Mouse (Mus musculus) spleen, adult 18-20 months (tissue): ENCODE measurements around the gene Vwc2l.

Experiments
- DNase-seq, 2 experiments: peaks; one replicate each; pipeline ENCODE4 v3.0.0; 2022; ENCODE audit warnings: mixed read lengths in 2 of 2

The Vwc2l gene

DNA sequence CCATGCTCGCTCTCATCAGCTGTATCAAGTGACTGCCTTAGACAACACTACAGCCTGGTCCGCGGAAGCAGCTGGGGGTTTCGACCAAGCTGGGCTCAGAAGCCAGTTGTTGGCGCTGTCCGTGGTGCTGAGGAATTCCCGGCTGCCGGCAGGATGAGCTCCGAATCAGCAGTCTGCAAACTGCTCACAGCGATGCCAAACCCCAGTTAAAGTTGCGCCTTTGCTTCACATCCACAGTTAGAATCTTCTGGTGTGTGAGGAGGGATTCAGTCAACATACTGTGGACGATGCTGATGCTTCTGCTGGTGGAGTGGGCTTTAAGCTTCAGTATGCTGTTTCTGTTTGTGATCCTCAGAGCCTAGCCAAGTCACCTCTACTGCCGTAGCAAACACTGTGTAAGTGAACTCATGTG lies at the start of gene Vwc2l:
TSS of gene Vwc2l (plus strand) at position 61 of the 412 bp plus-strand sequence.
- no peak for DNase-seq

DNA sequence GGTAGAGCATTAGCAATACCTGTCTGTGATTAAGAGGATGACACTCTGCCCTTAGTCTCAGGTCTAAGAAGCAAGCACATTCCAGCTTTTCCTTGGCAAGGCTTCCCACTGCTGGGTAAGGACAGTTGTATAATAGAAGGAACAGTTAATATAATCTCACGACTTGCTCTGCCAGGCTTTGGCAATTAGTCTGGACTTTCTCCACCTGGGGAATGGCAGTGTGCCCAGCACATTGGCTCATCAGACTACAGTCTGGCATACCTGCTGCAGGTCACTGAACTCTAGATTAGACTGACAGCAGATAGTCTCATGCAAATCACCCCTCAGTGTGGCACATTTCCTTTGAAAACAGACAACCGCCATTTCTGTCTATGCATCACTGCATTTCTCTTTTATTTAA lies 33.0 kb upstream of the Vwc2l start:
- no peak for DNase-seq

DNA sequence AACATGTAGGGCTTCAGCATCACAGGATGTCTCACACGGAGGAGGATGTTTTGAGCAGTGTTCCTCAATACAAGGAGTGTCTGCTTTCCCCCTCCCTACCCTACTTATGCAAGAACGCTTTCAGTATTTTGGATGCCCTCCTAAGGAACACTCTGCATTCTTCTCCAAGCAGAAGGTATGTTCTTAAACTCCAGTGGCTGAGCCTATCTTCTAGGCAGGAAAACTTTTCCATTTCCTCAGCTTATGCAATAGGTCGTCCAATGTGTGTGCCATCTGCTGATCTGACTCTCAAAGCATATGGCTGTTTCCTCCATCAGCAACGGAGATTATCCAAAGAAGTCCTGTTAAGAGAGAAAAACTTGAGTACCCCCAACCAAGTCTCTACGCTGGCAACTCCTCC lies 25.2 kb upstream of the Vwc2l start:
- no peak for DNase-seq

DNA sequence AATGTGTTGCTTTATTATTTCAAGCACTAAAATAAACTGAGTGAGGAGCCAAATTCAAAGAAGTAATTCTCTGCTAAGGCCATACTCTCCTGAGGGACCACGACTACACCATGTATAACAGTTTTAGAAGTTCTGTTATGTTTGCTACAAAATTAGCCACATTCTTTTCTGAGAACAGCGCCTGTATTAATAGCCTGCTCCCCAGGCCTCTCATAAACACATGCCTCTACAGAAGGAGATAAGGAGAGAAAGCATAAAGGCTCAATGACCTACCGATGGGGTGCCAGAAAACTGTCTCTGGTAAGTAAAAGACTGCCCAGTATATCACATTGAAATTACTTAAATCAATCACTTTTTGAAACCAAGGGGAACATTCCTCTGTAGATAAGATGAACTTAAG lies 21.6 kb upstream of the Vwc2l start:
- no peak for DNase-seq

DNA sequence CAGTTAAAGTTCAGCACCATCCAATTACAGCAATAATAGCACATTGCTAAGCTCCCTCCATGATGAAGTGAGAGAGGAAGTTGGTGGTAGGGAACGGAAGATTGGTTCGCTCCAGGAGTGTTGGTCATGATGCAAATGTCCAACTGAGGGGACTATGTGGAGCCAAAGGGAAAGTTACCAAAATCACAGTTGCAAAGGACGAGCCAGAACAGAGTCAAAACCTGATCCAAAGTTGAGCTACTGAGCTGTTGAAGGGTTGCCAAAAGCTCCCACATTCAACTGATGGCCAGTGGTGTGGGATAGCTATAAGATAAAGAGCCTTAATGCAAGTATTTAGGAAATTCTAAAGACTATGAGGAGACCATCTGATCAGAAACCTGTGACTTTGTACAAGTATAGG lies 19.7 kb upstream of the Vwc2l start:
- no peak for DNase-seq

DNA sequence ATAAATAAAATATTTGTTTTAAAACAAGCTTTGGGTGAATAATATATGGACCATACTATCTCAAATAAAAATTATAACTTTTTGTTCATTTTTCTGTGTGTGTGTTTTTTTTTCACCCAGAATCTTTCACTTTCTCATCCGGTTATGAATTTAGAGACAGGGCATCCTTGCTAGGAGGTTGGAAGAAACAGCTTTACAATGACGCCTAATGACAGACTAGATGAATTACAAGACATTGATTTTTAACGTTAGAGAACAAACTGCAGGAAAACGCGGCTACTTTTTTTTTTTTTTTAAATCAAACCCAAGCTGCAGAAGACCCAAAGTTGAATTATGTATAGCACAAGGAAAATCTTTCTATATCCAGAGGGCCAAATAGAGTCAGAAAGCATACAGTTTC lies 470 bp upstream of the Vwc2l start:
- DNase-seq: no peak

DNA sequence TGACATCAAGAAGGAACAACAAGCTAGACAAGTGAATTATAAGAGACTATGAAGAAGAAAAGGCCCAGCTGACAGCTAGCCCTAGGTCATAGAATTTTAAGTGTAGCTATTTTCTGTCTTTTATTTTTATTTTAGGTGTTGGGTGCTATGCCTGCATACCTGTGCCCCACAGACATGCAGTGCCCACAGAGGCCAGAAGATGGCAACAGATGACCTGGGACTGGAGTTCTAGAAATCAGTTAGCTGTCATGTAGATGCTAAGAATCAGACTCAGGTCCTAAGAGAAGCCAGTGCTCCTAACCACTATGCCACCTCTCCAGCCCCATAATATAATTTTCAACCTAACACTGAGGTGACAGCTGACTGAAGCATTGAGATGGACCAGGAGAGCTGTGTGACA lies 61.6 kb downstream of the Vwc2l start:
- DNase-seq: peak in 1 of 2 experiments; percentile 5

DNA sequence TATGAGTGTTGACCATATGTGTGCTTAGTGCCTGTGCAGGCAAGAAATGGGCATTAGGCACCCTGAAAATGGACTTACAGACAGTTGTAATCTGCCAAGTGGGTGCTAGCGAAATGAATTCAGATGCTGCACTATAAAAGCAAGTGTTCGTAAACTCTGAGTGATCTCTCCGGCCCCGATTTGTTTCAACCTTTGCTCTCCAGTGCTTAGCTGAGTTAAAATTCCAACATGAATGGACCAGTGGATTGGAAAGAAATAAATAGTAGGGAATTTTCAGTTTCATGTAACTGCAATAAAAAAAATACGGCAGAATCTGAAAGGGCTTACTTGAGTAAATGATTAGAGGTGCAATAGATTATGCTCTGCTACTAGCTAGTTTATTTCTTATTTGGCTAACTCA lies 66.1 kb downstream of the Vwc2l start:
- no peak for DNase-seq

DNA sequence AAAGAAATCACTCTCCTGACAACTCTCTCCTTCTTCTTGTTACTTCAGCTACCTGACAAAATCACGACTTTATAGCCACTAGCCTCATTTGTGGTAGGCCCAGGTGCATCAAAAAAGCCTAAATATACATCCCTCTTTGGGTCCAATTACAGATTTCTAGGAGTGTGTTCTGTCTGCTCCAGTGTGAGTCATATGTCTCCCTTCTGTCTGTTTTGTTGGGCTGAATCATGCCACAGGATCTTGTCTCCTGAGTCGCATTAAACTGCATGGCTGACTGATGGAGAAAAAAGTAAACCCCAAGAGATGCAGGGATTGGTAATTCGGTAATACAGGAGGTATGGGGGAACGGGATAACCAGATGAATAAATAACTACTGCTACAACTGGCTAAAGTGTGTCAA lies 69.6 kb downstream of the Vwc2l start:
- DNase-seq: no peak

DNA sequence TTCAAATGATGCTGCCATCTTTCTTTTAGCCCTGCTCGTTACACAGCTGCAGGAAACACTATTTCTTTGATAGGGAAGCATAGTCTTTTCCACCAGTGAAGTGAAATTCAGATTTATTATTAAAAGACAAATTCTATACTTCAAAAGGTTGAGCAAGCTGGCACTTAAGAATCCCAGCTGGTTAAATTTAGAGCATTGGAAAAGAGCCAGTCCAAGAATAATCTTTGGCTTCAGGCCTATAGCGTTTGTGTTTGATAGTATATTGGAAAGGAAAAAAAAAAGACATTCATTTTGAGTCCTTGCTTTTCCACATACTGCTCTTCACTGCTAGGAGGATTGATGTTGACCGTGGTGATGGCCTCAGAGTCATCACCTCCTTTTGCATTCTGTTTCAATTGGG lies 77.9 kb downstream of the Vwc2l start:
- no peak for DNase-seq

DNA sequence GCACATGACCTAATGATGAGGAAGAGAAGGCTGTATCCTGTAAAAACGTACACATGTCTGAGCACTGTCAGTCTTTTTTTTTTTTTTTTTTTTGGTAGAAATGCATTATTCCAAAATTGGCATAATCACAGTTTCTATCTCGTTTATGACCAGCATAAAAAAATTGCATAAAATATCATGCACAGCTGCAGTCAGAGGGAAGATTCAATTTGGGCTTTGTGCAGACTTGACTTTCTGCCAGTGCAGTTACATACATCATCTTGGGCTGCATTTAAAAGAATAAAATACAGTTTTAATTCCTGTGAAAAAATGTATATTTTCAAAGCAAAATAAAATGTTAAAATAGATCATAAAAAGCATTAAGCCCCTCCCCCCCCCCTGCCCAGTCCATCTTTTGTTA lies 97.6 kb downstream of the Vwc2l start:
- DNase-seq: no peak

DNA sequence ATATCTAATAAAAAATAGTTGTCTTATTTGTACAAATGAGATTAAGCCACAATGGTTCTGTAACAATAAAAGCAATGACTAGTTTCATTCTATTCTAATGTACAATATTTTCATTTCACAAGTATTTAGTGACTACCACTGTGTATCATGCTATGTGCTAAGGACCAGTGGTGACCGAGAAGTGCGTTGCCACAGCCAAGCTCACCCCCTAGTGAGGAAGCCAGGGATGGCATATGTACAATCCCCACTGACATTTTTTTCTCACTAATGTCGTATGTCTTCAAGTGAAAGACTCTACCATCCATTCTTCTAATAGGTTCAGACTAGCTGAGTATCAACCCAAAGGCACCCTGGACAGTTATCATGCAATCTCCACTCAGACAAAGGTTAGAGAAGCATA lies 107.7 kb downstream of the Vwc2l start:
- no peak for DNase-seq

DNA sequence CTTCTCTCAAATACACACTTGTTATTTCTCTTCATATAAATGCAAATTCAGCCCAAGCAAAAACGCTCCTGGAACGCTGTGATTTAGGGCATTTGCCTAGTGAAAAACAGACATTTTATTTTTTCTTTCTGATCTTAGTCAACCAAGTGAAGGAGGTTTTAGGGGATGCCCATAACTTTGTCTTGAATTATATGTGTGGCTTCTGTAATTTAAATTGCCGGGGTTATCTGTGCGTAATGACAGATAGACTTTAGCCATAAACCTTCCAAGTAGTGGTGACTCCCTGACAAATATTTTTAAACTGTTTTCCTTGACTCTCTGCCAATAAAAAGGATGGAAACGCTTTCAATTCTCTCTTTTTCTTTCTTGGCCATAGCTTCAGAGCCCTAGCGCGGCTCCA lies 116.7 kb downstream of the Vwc2l start:
- DNase-seq: no peak

DNA sequence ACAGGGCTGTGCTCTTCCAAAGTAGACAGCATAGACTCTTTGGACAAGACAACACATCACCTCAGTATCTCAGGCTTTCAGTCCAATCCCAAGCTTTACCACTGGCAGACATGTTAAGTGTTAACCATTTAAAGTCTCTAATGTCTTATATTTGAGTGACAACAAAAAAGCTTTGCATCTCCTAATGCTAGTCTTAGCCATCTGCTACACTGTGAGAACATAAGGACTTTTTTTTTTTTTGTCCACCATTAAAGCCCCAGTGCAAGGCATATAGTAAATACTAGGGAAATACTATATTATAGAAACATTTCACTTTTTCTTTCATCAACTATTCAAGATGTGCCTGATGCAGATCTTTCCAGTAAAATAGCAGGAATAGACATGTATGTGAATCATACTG lies 119.8 kb downstream of the Vwc2l start:
- DNase-seq: no peak

DNA sequence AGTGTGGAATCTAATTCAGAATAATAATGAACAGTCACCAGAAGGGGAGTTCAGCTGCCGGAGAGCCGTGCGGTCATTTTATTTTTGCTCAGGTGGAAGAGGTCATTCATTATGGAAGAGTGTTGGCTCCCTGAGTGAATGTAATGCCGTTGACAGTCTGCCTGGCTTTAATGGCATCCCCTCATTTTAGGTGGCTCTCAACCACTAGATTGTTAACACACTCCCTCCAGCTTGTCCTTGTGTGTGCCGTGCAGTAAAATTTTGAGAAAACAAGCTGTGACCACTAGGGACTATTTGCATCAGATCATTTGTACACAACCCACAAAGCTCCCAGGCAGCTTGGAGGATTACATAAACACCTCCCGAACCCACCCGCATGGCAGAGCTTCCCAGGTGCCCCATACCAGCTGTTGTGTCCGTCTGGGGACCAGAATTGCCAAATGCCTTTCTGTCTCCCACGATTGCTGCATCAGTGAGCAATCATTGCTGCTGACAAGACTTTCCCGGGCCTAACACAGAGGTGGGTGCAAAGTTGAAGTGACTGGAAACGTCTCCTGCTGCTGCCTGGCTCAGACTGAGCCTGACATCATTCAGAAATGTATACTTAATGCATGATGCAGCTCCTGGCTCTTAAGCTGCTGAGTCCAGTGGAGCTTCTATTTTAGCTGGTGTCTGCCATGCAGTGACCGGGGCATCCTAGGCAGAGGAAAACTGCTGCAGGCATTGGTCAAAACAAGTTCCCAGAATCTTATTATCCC lies 126.3 kb downstream of the Vwc2l start:
- no peak for DNase-seq

DNA sequence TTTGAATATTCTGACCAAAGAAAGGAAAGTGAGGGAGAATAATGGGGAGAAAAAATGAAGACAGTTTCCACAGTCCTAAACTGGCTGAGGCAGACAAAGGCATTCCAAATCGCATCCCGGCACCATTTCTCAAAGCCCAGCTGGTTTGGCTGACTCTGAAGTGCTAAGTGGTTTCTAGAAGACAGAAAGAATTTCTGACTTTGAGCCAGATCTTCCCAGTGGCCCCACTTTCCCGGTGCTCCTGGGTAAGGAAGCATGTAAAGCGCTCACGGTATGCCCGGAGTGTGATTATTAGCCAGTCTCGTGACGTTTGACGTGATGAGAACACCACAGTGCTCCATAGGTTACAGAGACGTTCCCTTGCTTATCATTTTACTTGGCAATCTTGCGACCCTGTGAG lies 127.9 kb downstream of the Vwc2l start:
- no peak for DNase-seq

DNA sequence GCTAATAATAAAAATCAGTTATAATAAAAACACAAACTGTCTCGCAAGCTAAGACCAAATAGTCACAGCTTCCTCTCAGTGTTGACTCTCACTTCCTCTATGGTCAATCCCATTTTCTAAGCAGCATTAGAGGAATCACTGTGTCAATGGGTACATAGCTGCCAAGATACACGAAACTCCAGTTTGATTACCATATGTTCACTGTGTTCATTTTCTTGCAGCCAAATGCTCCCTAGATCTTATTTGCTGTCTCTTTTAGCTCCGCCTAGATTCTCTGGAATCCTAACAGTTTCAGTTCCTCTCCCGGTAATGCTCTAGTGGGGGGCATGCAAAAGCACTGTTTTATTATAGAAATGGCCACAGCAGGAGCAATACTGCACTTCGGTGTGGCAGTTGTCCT lies 130.4 kb downstream of the Vwc2l start:
- no peak for DNase-seq

DNA sequence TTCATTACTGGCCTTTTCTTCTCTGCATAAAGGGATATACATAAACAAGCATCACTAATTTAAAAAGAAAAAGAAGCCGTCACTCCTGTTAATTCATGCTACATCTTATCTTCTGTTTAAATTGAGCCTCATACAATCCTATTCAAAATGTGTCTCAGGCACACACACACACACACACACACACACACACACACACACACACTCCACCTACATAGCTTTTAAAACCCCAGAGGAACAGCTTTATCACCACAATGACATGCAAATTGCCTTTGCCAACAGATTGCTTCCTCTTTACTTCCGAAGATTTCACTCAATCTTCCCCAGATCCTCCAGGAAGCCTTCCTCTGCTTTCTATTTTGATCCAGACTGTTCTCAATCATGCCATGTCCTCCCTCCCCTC lies 136.2 kb downstream of the Vwc2l start:
- no peak for DNase-seq

DNA sequence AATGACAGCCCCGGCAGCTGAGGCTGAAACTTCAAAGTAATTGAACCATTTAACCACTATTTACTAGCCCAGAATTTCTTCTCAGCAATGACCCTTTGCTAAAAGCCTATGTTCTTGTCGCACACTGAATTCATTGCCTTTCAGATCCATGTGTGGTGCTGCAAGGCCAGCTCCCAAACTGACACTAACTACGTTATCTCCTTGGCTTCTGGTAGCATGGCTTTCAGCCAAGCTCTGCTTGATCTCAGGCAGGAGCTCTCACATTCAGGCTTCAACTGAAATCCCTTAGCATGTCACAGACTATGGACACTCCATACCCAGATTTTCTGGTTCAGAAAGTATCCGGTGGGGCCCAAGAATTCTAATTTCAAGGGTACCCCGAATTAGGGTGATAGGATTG lies 140.6 kb downstream of the Vwc2l start:
- no peak for DNase-seq

DNA sequence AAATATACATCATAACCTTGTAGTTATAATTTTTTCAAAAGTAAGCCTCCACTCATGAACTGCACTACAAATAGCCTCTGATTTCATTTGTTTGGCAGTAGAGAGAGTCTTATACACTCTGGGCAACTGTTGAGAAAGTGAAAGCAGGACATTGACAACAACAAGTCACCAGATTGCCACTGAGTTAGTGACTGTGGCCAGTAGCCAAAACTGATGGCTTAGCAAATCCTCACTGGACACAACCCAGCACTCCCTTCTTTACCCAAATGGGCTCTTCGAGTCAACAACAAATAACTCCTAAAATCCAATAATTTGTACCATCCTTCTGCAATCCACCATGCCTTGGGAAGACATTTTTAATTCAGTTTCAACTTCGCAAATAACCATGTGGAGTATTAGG lies 155.0 kb downstream of the Vwc2l start:
- no peak for DNase-seq

DNA sequence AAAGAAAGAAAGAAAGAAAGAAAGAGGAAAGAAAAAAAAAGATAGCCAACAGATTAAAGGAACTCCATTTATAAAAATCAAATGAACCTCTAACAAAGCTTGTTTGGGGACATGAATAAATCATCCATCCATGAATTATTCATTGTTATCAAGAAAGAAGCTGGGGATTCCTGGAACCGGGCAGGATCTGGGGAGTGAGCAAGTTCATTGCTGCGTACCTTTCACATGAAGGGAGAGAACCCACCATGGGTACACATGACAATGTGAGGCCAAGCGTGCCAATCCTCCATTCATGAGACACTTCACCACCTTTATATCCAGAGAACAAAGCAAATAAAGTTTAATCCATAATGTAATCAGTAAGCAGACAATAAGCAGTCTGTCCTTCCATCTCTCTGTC lies 155.8 kb downstream of the Vwc2l start:
- no peak for DNase-seq

DNA sequence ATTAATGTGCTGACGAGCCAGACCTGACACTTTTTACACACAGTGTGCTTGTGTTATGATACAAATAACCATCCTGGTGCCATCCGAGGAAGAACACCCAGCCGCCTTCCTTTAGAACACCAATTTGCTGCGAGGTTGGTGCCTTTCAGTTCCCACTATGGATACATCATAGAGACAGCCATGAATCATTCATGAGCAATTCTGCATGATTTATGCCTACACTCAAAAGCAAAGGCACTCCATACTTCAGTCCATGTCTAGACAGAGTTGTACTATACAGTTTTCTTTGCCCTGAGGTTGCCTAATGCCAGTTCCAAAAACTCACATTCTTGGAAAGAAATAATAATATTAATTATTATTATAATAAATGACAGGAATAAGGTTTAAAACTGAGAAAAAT lies 158.6 kb downstream of the Vwc2l start:
- no peak for DNase-seq

DNA sequence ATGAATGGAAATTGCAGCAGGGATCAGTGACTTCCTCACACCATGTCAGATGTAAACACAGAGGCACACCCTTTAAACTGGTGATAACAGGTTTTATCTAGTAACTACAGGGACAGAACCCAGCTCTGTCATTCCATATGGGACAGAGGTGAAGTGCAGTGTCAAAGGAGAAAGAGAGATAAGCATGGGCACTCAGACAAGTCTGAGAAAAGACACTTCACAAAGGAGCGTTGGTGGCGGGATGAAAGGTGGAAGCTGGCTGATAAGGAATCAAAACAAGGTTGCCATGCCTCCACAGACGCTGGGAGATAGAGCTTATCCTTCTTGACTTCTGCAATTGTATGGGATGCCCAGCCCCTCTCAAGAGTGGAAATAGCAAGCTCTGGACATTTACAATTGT lies 176.8 kb downstream of the Vwc2l start:
- no peak for DNase-seq

DNA sequence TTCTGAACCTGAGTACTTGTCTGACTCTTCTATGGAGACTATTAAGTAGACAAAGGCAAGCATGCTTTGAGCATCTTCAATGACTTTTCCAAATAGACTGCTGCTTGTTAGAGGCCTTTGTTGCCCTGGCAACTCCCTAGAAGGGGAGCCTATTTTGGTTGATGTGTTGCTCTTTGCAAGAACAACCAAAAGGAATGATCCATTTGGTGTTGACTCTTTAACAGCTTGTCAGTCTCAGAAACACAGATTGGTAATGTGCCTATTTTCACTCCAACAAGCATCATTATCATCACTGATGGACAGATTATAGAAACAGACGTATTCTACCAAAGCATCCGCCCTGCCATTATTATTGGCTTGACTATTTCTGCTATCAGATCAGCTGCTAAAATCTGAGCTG lies 181.9 kb downstream of the Vwc2l start:
- no peak for DNase-seq

DNA sequence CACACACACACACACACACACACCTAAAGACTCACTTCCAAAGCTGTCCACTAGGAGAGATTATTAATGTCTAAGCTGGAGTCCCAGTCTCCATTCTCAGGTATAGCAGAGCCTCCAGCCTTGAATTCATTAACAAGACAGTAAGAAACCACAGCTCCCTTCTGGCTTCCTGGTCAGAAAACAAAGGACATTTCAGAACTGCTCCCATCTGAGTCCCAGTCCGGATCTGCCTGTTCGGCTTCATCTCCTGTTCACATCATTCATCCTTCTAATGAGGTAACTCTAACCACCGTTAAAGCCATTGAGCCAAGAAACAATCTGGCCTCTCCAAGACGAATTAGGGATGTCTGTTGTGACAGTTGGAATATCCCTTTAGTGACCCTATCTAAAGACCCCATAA lies 185.7 kb downstream of the Vwc2l start:
- DNase-seq: no peak

DNA sequence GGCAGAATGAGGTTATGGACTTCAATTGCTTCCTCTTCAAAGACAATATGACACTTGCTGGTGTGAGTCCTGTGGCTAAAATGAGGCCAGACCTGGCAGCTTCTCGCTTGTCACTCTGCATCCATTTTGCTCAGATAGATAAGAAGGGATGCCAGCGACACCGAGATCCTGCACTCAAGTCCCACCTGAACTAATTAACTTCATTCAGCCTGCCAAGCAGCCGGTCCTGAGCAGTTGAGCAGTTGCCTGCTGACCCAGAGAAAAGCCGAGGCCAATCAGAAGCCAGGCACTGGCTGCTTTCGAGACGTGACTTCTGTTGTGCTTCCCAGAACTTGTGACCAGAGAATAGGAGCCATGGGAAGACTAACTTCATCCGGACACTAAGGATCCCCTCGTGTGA lies 187.6 kb downstream of the Vwc2l start:
- DNase-seq: no peak
